Mouse (Mus musculus): ENCODE results near the gene Usf2. TPM values are rescaled to one million over a fixed set of nuclear protein-coding genes. Genes with fewer than 3 reads are reported as not detected.
A peak's percentile ranks its signal among the peaks of the same experiment; 100 is the strongest.

The Usf2 gene
- total RNA-seq (2012; rRNA removed) = 42.0 and 47.9 TPM in 2 replicates
- 47.0 and 57.2 TPM in 2 replicates for total RNA-seq (2014; rRNA removed)
- 102 and 103 TPM in 2 replicates for polyA plus RNA-seq (2012; ENCODE audit: insufficient read length, low read depth)

DNA sequence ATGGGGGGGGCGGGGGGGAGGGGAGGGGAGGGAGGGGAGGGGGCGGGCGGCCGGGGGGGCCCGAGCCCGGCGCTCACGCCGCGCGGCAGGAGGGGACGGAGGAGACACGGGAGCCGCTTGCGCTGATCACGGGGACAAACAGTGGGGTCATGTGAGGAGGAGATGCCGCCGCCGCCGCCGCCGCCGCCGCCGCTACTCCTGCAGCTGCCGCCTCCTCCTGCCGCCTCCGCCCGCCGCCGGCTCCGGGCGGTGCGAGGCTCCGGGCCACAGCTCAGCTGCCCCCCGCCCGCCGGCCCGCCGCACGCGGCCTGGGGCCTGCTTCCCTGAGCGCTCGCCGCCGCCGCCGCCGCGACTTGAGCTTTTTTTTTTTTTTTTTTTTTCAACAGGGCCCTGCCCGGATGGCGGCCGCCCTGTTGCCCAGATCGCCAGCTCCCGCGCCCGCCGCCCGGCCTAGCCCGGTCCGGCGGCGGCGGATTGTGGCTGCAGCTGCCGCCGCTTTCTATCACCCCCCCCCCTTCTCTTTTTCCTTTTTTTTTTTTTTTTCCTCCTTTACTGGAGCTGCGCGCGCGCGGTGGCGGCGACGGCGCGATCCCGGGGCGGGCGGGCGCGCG is at the start of gene Usf2:
TSS of gene Usf2 (minus strand) at position 48 of the 611 bp plus-strand sequence.
- peak; percentile 57 for DNase-seq (ENCODE audit: extremely low read depth)
- H3K9me3 ChIP-seq (replicated peaks; ENCODE audit: low read length) = no peaks in the 10 kb centered on the region
- dilution Hi-C loops (cut with MboI; ENCODE audit: extremely low pct_ligation_motif_present, extremely low pct_unique_long_range_greater_than_20kb, low sequenced_read_pairs) = no loop called here
- H3K4me1 ChIP-seq (ENCODE audit: control insufficient read depth in 1 of 2, insufficient read depth in 2 of 2) = peaks cover 21 to 45% of the 10 kb centered on the region in 2 experiments
- TF ChIP-seq USF1 (IDR thresholded peaks at IDR 0.05; ENCODE audit: low read depth, low read length) (peak; percentile 59), MXI1 (IDR thresholded peaks at IDR 0.05; ENCODE audit: low read depth, low read length) (0 out of 2 replicates have a peak, but pooled peaks have one; percentile 4), MAZ (IDR thresholded peaks at IDR 0.05; ENCODE audit: low read depth, low read length) (0 out of 2 replicates have a peak, but pooled peaks have one; percentile 35), TBP (conservative IDR thresholded peaks at IDR 0.05; ENCODE audit: low read depth, low read length) (no peak), BHLHE40 (IDR thresholded peaks at IDR 0.05; ENCODE audit: low read depth, low read length) (peak; percentile 81), ZNF384 (IDR thresholded peaks at IDR 0.05; ENCODE audit: low read depth, low read length) (peak; percentile 90), EP300 (IDR thresholded peaks at IDR 0.05; ENCODE audit: low read length) (no peak), MYC (IDR thresholded peaks at IDR 0.05; ENCODE audit: low read depth, low read length) (no peak), POLR2A (IDR thresholded peaks at IDR 0.05; ENCODE audit: low read depth, low read length) (no peak), RCOR1 (conservative IDR thresholded peaks at IDR 0.05; ENCODE audit: low read depth, low read length) (no peak)
- H3K4me3 ChIP-seq (replicated peaks in 1 of 3; ENCODE audit: low read depth in 2 of 3, low read length in 2 of 3, poor library complexity in 1 of 3) = peak within 1 kb of the TSS; percentile 67 to 91 (median 88)
- H3K79me2 ChIP-seq (replicated peaks; ENCODE audit: control insufficient read depth, extremely low read depth, insufficient read depth, poor library complexity, severe bottlenecking) = no peaks in the 10 kb centered on the region; the same call in 1 of the 2 replicates
- peaks cover 28 to 49% of the 10 kb centered on the region in 2 experiments for H3K36me3 ChIP-seq (replicated peaks in 1 of 2; ENCODE audit: control insufficient read depth in 1 of 2, insufficient read depth in 1 of 2, low read length in 1 of 2)
- peak within 1 kb of the TSS; percentile 100 for H3K9ac ChIP-seq (ENCODE audit: insufficient read depth, low read depth)
- no peaks in the 10 kb centered on the region for H3K27me3 ChIP-seq (replicated peaks)
- peak within 1 kb of the TSS; percentile 70 for H3K4me2 ChIP-seq (ENCODE audit: insufficient read depth, low read depth, poor library complexity, severe bottlenecking)
- peak within 1 kb of the TSS; percentile 74 for H3K27ac ChIP-seq (ENCODE audit: insufficient read depth, low read depth)
- in situ Hi-C loops (cut with MboI; ENCODE audit: low pct_ligation_motif_present, low pct_unique_long_range_greater_than_20kb, low sequenced_read_pairs) = no loop called here

DNA sequence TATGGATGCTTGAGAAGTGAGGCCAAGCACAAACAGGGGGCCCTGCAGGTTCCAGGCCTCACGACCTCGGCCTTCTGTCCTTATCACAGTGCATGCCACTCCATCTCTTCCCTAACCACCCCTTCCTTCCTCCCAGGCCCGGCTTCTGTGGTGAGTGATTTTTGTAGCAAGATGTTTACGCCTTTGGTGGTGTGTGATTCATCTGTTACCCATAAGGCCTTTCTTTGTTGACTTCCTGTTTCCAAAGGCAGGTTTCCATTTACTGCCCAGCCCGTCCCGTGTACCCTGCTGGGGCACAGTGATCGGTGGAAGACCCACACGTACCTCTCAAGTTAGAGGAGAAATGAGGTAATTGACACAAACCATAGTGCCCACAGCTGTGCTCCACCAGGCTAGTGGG is 46.0 kb upstream of the Usf2 start:
- Histone ChIP-seq H3K36me3 (replicated peaks in 1 of 2; ENCODE audit: control insufficient read depth in 1 of 2, insufficient read depth in 1 of 2, low read length in 1 of 2) (no peaks in the 10 kb centered on the region), H3K79me2 (replicated peaks; ENCODE audit: control insufficient read depth, extremely low read depth, insufficient read depth, poor library complexity, severe bottlenecking) (no peaks in the 10 kb centered on the region), H3K9me3 (replicated peaks; ENCODE audit: low read length) (peaks cover 3% of the 10 kb centered on the region), H3K4me1 (ENCODE audit: control insufficient read depth in 1 of 2, insufficient read depth in 2 of 2) (peaks cover 18 to 34% of the 10 kb centered on the region in 2 experiments), H3K27ac (ENCODE audit: insufficient read depth, low read depth) (no peak overlapping the region), H3K4me2 (ENCODE audit: insufficient read depth, low read depth, poor library complexity, severe bottlenecking) (no peak overlapping the region), H3K9ac (ENCODE audit: insufficient read depth, low read depth) (no peak overlapping the region), H3K4me3 (replicated peaks in 1 of 3; ENCODE audit: low read depth in 2 of 3, low read length in 2 of 3, poor library complexity in 1 of 3) (no peak overlapping the region), H3K27me3 (replicated peaks) (no peaks in the 10 kb centered on the region)
- TF ChIP-seq SIN3A (IDR thresholded peaks at IDR 0.05; ENCODE audit: low read length) (0 out of 2 replicates have a peak, but pooled peaks have one; percentile 25), IRF4 (IDR thresholded peaks at IDR 0.05; ENCODE audit: low read depth, low read length) (peak; percentile 53; the same call in 1 of the 2 replicates), USF1 (IDR thresholded peaks at IDR 0.05; ENCODE audit: low read depth, low read length) (no peak), MAX (IDR thresholded peaks at IDR 0.05; ENCODE audit: low read length) (peak; percentile 30; the same call in 1 of the 2 replicates), HCFC1 (IDR thresholded peaks at IDR 0.05; ENCODE audit: low read depth, low read length) (peak; percentile 63), POLR2A (IDR thresholded peaks at IDR 0.05; ENCODE audit: low read depth, low read length) (peak; percentile 39; the same call in 1 of the 2 replicates), ELF1 (IDR thresholded peaks at IDR 0.05; ENCODE audit: low read depth, low read length) (peak; percentile 61), TCF12 (IDR thresholded peaks at IDR 0.05; ENCODE audit: low read depth, low read length) (0 out of 2 replicates have a peak, but pooled peaks have one; percentile 11), NELFE (IDR thresholded peaks at IDR 0.05; ENCODE audit: low read depth, low read length) (0 out of 2 replicates have a peak, but pooled peaks have one; percentile 18), UBTF (IDR thresholded peaks at IDR 0.05; ENCODE audit: low read depth, low read length) (no peak), MXI1 (IDR thresholded peaks at IDR 0.05; ENCODE audit: low read depth, low read length) (no peak), MYC (IDR thresholded peaks at IDR 0.05; ENCODE audit: low read depth, low read length) (no peak)
- dilution Hi-C loops (cut with MboI; ENCODE audit: extremely low pct_ligation_motif_present, extremely low pct_unique_long_range_greater_than_20kb, low sequenced_read_pairs) (no loop called here), in situ Hi-C loops (cut with MboI; ENCODE audit: low pct_ligation_motif_present, low pct_unique_long_range_greater_than_20kb, low sequenced_read_pairs) (no loop called here)
- DNase-seq (ENCODE audit: extremely low read depth) = peak; percentile 59

Measured in CH12.LX (cell line).